ENCODE assay signal across 9 mouse cellular contexts in genomic region chr10:13473287-13473832, GRCm38 (mm10). TPM values are rescaled to one million over a fixed set of nuclear protein-coding genes. Genes with fewer than 3 reads are reported as not detected.
DNase-seq lines count a peak whose midpoint lies in the region; ATAC-seq and TF ChIP-seq lines count a peak whose summit lies in the region.
"Had no signal": no experiment of that assay in that cellular context is flagged by ENCODE, and none has a peak within 500 bp of the region (broad histone marks: within the 10 kb centered on the region; RNA-seq: fewer than 3 reads in every experiment).

No protein-coding gene starts in this region.

- peak; percentile 16 for DNase-seq in kidney, postnatal 0 days (ENCODE audit: low spot score)
- no peak for DNase-seq in kidney, adult 11 months
- DNase-seq in embryo, embryonic 10 days (ENCODE audit: low spot score), result peak; percentile 9
- no peak for DNase-seq in hindbrain, embryonic 14.5 days (ENCODE audit: low spot score)
- DNase-seq in midbrain, embryonic 14.5 days, result peak; percentile 3
- no peak for DNase-seq in adrenal gland, adult 2 months
- no peak for DNase-seq in gastrocnemius, postnatal 25 days
- no peak for DNase-seq in adrenal gland, postnatal 14 days

- H3K27ac ChIP-seq in kidney, postnatal 0 days, result peak overlapping the region; percentile 77; the same call in 1 of the 2 replicates
- H3K27ac ChIP-seq in hindbrain, embryonic 14.5 days, result no peak overlapping the region
- H3K27ac ChIP-seq in midbrain, embryonic 14.5 days (replicated peaks; ENCODE audit: low read depth, low read length), result no peak overlapping the region

- H3K4me2 ChIP-seq in kidney, postnatal 0 days (ENCODE audit: low read length), result peak overlapping the region; percentile 99
- peak overlapping the region; percentile 100 for H3K4me2 ChIP-seq in hindbrain, embryonic 14.5 days (replicated peaks)
- H3K4me2 ChIP-seq in midbrain, embryonic 14.5 days (ENCODE audit: low read length), result peak overlapping the region; percentile 100

- no peaks in the 10 kb centered on the region for H3K36me3 ChIP-seq in kidney, postnatal 0 days (ENCODE audit: insufficient read depth, low read length)
- no peaks in the 10 kb centered on the region for H3K36me3 ChIP-seq in hindbrain, embryonic 14.5 days (replicated peaks; ENCODE audit: control insufficient read depth, insufficient read depth)
- H3K36me3 ChIP-seq in midbrain, embryonic 14.5 days (ENCODE audit: control insufficient read depth, insufficient read depth, low read length), result no peaks in the 10 kb centered on the region

- ATAC-seq in kidney, postnatal 0 days (replicated peaks; ENCODE audit: low FRiP score, low read depth), result no peak
- no peak for ATAC-seq in hindbrain, embryonic 14.5 days (ENCODE audit: low FRiP score)
- ATAC-seq in midbrain, embryonic 14.5 days (ENCODE audit: low FRiP score, low TSS enrichment), result peak; percentile 11; the same call in 1 of the 2 replicates

- no peaks in the 10 kb centered on the region for H3K27me3 ChIP-seq in kidney, postnatal 0 days (ENCODE audit: insufficient read depth, low read length)
- peaks cover 40% of the 10 kb centered on the region for H3K27me3 ChIP-seq in hindbrain, embryonic 14.5 days (ENCODE audit: control insufficient read depth, insufficient read depth, low read length)
- peaks cover 38% of the 10 kb centered on the region for H3K27me3 ChIP-seq in midbrain, embryonic 14.5 days (ENCODE audit: control insufficient read depth, insufficient read depth, low read length)

- no peaks in the 10 kb centered on the region for H3K9me3 ChIP-seq in kidney, postnatal 0 days (replicated peaks; ENCODE audit: low read length)
- H3K9me3 ChIP-seq in hindbrain, embryonic 14.5 days (ENCODE audit: control insufficient read depth, low read length), result no peaks in the 10 kb centered on the region
- H3K9me3 ChIP-seq in midbrain, embryonic 14.5 days (ENCODE audit: control insufficient read depth, low read length), result no peaks in the 10 kb centered on the region

- H3K4me3 ChIP-seq in kidney, postnatal 0 days (replicated peaks; ENCODE audit: low read depth, low read length), result peak overlapping the region; percentile 76
- H3K4me3 ChIP-seq in hindbrain, embryonic 14.5 days (replicated peaks; ENCODE audit: low read length), result peak overlapping the region; percentile 73
- peak overlapping the region; percentile 68 for H3K4me3 ChIP-seq in midbrain, embryonic 14.5 days (replicated peaks; ENCODE audit: low read depth, low read length)

- H3K4me1 ChIP-seq in kidney, postnatal 0 days (replicated peaks; ENCODE audit: insufficient read depth, low read length), result peaks cover 5% of the 10 kb centered on the region; the same call in 1 of the 2 replicates
- H3K4me1 ChIP-seq in hindbrain, embryonic 14.5 days (replicated peaks; ENCODE audit: control insufficient read depth, insufficient read depth, low read length), result 0 out of 2 replicates have a peak, but pooled peaks cover 4% of the 10 kb centered on the region
- no peaks in the 10 kb centered on the region for H3K4me1 ChIP-seq in midbrain, embryonic 14.5 days (ENCODE audit: control insufficient read depth, insufficient read depth, low read length)

- 13% methylated on average over 17 of the region's 17 CpGs for WGBS in kidney, postnatal 0 days
- WGBS in hindbrain, embryonic 14.5 days, result 15% methylated on average over 17 of the region's 17 CpGs
- WGBS in midbrain, embryonic 14.5 days, result 15% methylated on average over 17 of the region's 17 CpGs

- H3K9ac ChIP-seq in kidney, postnatal 0 days (ENCODE audit: low read depth, low read length), result peak overlapping the region; percentile 80
- H3K9ac ChIP-seq in hindbrain, embryonic 14.5 days, result peak overlapping the region; percentile 69
- peak overlapping the region; percentile 69 for H3K9ac ChIP-seq in midbrain, embryonic 14.5 days (replicated peaks; ENCODE audit: low read length)

- no peak for TF ChIP-seq CTCF in kidney, postnatal 0 days (IDR thresholded peaks at IDR 0.05; ENCODE audit: low read depth)

RNA-seq across cellular contexts. Expression of gene Phactr2, which starts 0.9 kb away (rescaled TPM):
- polyA plus RNA-seq in kidney, postnatal 0 days (2015; fragmentation: Nextera tagmentation; extraction: Ambion mirVana), result 23.7 and 26.4 TPM in 2 replicates
- polyA plus RNA-seq in hindbrain, embryonic 14.5 days (2014; fragmentation: Nextera tagmentation; extraction: Ambion mirVana), result 9.0 and 9.7 TPM in 2 replicates
- 3.8 and 6.3 TPM in 2 replicates for polyA plus RNA-seq in midbrain, embryonic 14.5 days (2014; fragmentation: Nextera tagmentation; extraction: Ambion mirVana)
- total RNA-seq in adrenal gland, adult 2 months (2021), result 10 to 100 TPM; 26.8 to 27.2 TPM
- 6.4 and 8.0 TPM in 2 replicates for polyA plus RNA-seq in adrenal gland, adult 2 months (2012; rRNA removed)
- 10 to 100 TPM; 13.3 to 15.6 TPM for total RNA-seq in gastrocnemius, postnatal 25 days (2021)
- 26.3 and 31.4 TPM in 2 replicates for total RNA-seq in adrenal gland, postnatal 14 days (2021)
- total RNA-seq: MEL had no signal

RNA-seq across cellular contexts. Expression of gene Fuca2, which starts 26.0 kb away (rescaled TPM):
- 191 and 212 TPM in 2 replicates for polyA plus RNA-seq in kidney, postnatal 0 days (2015; fragmentation: Nextera tagmentation; extraction: Ambion mirVana)
- polyA plus RNA-seq in hindbrain, embryonic 14.5 days (2014; fragmentation: Nextera tagmentation; extraction: Ambion mirVana), result 45.1 and 54.2 TPM in 2 replicates
- 36.5 and 46.2 TPM in 2 replicates for polyA plus RNA-seq in midbrain, embryonic 14.5 days (2014; fragmentation: Nextera tagmentation; extraction: Ambion mirVana)
- 10 to 100 TPM; 19.6 to 22.3 TPM for total RNA-seq in adrenal gland, adult 2 months (2021)
- polyA plus RNA-seq in adrenal gland, adult 2 months (2012; rRNA removed), result 8.9 and 11.7 TPM in 2 replicates
- total RNA-seq in gastrocnemius, postnatal 25 days (2021), result 10 to 100 TPM; 11.9 to 12.1 TPM
- 17.8 and 18.5 TPM in 2 replicates for total RNA-seq in adrenal gland, postnatal 14 days (2021)

Comparison
In these comparisons a context has a peak if more than half of its experiments do, and no peak if none do; other contexts are left out.
1. DNase-seq: peak in kidney, postnatal 0 days (single experiment), embryo, embryonic 10 days (single experiment) and midbrain, embryonic 14.5 days (single experiment); none in kidney, adult 11 months (single experiment), hindbrain, embryonic 14.5 days (single experiment), adrenal gland, adult 2 months (single experiment), gastrocnemius, postnatal 25 days (single experiment) and adrenal gland, postnatal 14 days (single experiment).
2. Peak in every context shown above with its lines, with median percentiles within 50 percentile points of each other: H3K4me2 ChIP-seq, H3K4me3 ChIP-seq and H3K9ac ChIP-seq.